Mouse (Mus musculus) ovary, postnatal 10 days (tissue): Measurements from ENCODE around the gene A530032D15Rik.
"Not testable (repeated sequence)": the region's sequence is repeated elsewhere in the genome, so short reads cannot be mapped to it uniquely, and the experiment has no call there.

Experiments used
- DNase-seq: peaks from one replicate; pipeline ENCODE4 v3.0.0; 2022; ENCODE audit warnings: low spot score

Gene A530032D15Rik

GRCm38 (mm10) chr1:85035801-85036200 is 73.9 kb downstream of the A530032D15Rik start:
- not testable (repeated sequence) for DNase-seq

DNA sequence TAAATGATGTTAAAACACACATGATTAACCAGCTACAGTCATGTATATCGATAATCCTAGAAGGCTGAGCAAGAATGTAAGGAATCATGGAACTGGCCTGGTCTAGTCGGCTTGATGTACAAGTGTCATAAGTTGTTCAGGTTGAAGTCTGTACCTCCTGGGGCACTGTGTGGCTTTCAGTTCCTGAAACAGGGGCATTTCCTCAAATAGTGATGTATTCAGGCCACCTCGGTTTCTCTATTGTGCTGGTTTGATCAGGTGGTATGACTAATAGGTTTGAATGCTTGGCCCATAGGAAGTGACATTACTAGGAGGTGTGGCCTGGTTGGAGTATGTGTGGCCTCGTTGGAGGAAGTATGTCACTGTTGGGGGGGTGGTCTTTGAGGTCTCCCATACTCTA is 75.3 kb downstream of the A530032D15Rik start:
- not testable (repeated sequence) for DNase-seq

- DNase-seq: not testable (repeated sequence)
These were observed 76.0 kb downstream of the A530032D15Rik start for GRCm38 (mm10) chr1:85033616-85034015.
